Mouse (Mus musculus): ENCODE results near the gene Mars. TPM values are rescaled to one million over a fixed set of nuclear protein-coding genes. Genes with fewer than 3 reads are reported as not detected.

The Mars gene
- polyA plus RNA-seq, 1 experiment from 2014 or later = 112 TPM

DNA sequence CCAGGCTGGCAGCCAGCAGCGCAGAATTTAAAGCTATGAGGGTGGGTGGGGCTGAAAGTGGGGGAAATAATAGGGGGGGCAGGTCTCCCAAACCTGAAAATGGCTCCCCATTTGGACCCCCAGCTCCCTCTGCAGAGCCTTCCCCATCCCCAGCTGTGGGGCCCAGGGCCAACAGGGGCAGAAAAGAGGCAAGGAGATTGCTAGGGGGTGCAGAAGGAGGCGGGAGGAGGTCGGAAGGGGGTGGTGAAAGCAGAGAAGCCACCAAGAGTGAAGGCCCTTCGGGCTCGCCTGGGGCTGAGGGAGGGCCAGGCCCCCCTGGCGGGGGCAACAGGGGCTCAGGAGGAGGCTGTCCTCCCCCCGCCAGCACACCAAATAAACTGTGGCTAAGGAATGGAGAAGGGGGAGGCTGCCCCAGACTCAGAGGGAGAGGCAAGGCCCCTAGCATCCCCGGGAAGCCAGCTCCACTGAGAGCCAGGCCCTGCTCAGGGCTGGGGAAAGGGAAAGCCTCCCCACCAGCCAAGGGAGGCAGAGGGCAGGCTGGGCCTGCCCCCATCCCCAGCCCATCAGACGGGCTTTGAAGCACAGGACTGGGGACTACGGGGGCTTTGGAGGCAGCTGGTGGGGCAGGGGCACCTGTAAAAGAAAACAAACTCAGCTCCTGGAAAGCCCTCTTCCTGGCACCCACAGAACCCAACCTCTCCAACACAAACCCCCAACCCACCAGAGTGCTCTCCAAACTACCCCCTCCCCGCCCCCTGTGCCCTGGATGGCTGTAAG, 26.7 kb downstream of the Mars start:
- peaks cover 47% of the 10 kb centered on the region for H3K4me1 ChIP-seq (replicated peaks)
- H3K27me3 ChIP-seq = no peaks in the 10 kb centered on the region
- no peak overlapping the region for H3K4me3 ChIP-seq (replicated peaks)
- 79% methylated on average over 11 of the region's 11 CpGs for WGBS (ENCODE audit: insufficient replicate concordance)
- no peak overlapping the region for H3K9ac ChIP-seq
- no peak overlapping the region for H3K27ac ChIP-seq (replicated peaks)
- H3K9me3 ChIP-seq (replicated peaks) = no peaks in the 10 kb centered on the region
- H3K4me2 ChIP-seq = no peak overlapping the region
- H3K36me3 ChIP-seq (replicated peaks) = peaks cover 75% of the 10 kb centered on the region
- ATAC-seq (ENCODE audit: insufficient read depth) = no peak

DNA sequence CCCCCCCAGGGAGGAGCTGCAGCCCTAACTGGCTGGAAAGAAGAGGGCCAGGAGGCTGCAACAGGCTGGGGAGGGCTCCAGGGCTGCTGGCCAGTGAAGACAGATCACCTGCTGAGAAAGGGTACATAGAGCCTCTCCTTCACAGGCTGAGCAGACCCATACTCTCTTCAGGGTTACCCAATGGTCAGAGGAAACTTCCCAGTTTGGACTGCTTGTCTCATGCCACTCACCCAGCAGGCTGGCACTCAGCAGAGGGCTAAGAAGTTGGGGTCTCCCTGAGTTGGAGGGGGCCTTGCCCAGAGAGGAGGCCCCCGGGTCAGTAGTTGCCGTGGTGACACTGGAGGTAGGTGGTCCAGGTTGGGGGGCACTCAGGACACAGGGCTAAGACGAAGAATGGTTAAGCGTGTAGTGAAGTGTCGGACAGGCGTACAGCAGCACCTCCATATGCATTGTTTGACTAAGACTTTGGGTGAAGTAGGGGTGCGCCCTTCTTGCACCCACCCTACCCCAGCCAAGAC, 27.4 kb downstream of the Mars start:
- no peak overlapping the region for H3K9ac ChIP-seq
- H3K9me3 ChIP-seq (replicated peaks) = no peaks in the 10 kb centered on the region
- no peak overlapping the region for H3K4me2 ChIP-seq
- peaks cover 83% of the 10 kb centered on the region for H3K36me3 ChIP-seq (replicated peaks)
- H3K4me3 ChIP-seq (replicated peaks) = no peak overlapping the region
- no peak overlapping the region for H3K27ac ChIP-seq (replicated peaks)
- no peaks in the 10 kb centered on the region for H3K27me3 ChIP-seq
- H3K4me1 ChIP-seq (replicated peaks) = peaks cover 41% of the 10 kb centered on the region
- no peak for ATAC-seq (ENCODE audit: insufficient read depth)
- 93% methylated on average over 7 of the region's 7 CpGs for WGBS (ENCODE audit: insufficient replicate concordance)

DNA sequence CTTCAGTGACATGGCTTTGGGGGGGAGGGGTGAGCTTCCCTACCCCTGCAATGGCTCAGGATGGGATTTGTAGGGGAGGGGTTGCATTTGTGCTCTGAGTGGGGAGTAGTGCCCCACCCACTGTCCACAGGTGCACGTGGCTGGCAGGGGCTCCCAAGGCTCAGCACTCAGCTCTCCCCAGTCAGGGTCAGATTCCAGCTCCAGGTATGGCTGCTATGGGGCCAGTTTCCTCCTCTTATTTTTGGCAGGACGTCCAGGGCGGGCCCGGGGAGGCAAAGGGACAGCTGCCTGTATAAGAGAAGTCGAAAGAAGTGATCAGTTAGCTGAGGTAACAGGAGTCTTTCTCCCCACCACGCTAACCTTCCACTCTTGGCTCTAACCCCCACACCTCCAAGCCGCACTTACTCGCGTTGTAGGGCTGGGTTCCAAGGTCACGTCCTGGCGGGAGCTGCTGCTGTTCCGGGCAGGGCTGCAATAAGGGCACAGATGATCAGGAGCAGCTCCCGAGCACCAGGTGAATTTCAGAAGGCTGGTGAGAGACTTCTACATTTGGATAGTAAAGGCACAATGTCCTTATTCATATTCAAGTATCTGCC, 28.9 kb downstream of the Mars start:
- Histone ChIP-seq H3K4me2 (no peak overlapping the region), H3K36me3 (replicated peaks) (peaks cover 97% of the 10 kb centered on the region), H3K9me3 (replicated peaks) (no peaks in the 10 kb centered on the region), H3K9ac (no peak overlapping the region), H3K27me3 (no peaks in the 10 kb centered on the region), H3K27ac (replicated peaks) (no peak overlapping the region), H3K4me1 (replicated peaks) (peaks cover 37% of the 10 kb centered on the region), H3K4me3 (replicated peaks) (no peak overlapping the region)
- whole genome bisulfite sequencing (ENCODE audit: insufficient replicate concordance) = 81% methylated on average over 13 of the region's 13 CpGs
- ATAC-seq (ENCODE audit: insufficient read depth) = no peak

DNA sequence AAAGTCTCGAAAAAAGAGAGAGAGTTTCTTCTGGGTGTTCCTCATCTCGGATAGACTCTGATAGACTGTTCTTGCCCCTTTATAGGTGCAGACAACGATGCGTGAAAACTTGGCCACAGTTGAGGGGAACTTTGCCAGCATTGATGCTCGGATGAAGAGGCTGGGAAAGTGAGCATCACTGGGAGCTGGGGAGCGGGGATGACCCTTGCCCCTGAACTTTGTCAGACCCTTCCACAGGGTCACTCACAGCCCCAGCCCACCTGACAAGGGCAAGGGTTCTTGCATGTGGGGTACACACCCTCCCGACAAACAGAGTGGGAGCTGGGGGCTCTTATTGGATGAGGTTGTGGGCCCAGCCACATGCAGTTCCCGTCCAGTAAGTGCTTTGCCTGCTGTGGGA, 30.3 kb downstream of the Mars start:
- Histone ChIP-seq H3K36me3 (replicated peaks) (peaks cover 100% of the 10 kb centered on the region), H3K4me2 (no peak overlapping the region), H3K9me3 (replicated peaks) (no peaks in the 10 kb centered on the region), H3K4me1 (replicated peaks) (peaks cover 23% of the 10 kb centered on the region), H3K4me3 (replicated peaks) (no peak overlapping the region), H3K27ac (replicated peaks) (no peak overlapping the region), H3K27me3 (no peaks in the 10 kb centered on the region), H3K9ac (no peak overlapping the region)
- WGBS (ENCODE audit: insufficient replicate concordance) = 86% methylated on average over 8 of the region's 8 CpGs
- no peak for ATAC-seq (ENCODE audit: insufficient read depth)

DNA sequence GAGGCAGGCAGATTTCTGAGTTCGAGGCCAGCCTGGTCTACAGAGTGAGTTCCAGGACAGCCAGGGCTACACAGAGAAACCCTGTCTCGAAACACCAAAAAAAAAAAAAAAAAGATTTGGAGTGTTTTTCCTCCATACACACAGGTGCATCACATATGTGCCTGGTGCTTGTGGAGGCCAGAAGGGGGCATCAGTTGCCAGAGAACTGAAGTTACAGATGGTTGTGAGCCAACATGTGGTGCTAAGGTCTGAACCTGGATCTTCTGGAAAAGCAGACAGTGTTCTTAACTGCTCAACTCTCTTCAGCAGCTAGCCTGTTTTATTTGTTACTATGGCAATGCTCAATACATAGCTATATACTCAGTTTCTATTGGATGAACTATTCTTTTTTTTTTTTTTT, 31.9 kb downstream of the Mars start:
- H3K4me1 ChIP-seq (replicated peaks) = peaks cover 11% of the 10 kb centered on the region; the same call in 1 of the 2 replicates
- H3K36me3 ChIP-seq (replicated peaks) = peaks cover 100% of the 10 kb centered on the region
- H3K27me3 ChIP-seq = no peaks in the 10 kb centered on the region
- no peak for ATAC-seq (ENCODE audit: insufficient read depth)
- H3K27ac ChIP-seq (replicated peaks) = no peak overlapping the region
- H3K4me2 ChIP-seq = no peak overlapping the region
- no peak overlapping the region for H3K4me3 ChIP-seq (replicated peaks)
- 92% methylated on average over 2 of the region's 2 CpGs for WGBS (ENCODE audit: insufficient replicate concordance)
- H3K9ac ChIP-seq = no peak overlapping the region
- H3K9me3 ChIP-seq (replicated peaks) = no peaks in the 10 kb centered on the region

DNA sequence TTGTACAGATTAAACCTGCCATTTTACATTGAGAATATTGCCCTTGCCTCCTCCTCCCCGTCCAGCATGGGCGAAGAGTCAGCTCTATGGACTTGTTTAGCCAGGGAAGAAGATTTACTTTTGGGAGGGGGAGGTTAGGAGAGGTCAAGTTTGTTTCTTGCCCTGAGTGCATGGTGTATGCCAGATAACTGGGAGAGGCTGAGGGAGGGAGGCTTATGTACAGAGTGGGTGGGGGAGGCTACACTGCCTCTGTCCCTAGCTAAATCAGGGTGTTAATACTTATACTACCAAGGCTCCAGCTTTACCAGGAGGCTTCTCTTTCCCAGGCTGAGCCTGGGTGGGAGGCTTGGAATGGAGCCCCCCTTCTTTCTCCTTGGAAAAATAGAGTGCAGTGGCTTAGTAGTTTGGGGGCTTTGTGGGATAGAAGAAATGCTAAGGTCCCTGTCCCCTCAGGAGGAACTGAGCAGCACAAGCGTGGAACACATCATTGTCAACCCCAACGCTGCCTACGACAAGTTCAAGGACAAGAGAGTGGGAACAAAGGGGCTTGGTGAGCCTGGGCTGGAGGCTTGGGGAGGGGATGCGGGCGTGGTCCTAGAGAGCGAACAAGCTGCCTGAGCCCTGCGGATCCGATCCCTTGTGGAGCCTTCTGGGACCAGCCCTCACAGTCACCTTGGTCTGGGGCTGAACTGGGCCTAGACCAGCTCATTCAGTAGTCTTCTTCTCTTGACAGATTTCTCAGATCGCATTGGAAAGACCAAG, 37.1 kb downstream of the Mars start:
- peaks cover 90% of the 10 kb centered on the region for H3K36me3 ChIP-seq (replicated peaks)
- no peak overlapping the region for H3K4me2 ChIP-seq
- no peaks in the 10 kb centered on the region for H3K9me3 ChIP-seq (replicated peaks)
- no peak overlapping the region for H3K27ac ChIP-seq (replicated peaks)
- no peaks in the 10 kb centered on the region for H3K27me3 ChIP-seq
- no peak for ATAC-seq (ENCODE audit: insufficient read depth)
- H3K4me1 ChIP-seq (replicated peaks) = peaks cover 26% of the 10 kb centered on the region
- 82% methylated on average over 11 of the region's 11 CpGs for WGBS (ENCODE audit: insufficient replicate concordance)
- no peak overlapping the region for H3K4me3 ChIP-seq (replicated peaks)
- no peak overlapping the region for H3K9ac ChIP-seq

DNA sequence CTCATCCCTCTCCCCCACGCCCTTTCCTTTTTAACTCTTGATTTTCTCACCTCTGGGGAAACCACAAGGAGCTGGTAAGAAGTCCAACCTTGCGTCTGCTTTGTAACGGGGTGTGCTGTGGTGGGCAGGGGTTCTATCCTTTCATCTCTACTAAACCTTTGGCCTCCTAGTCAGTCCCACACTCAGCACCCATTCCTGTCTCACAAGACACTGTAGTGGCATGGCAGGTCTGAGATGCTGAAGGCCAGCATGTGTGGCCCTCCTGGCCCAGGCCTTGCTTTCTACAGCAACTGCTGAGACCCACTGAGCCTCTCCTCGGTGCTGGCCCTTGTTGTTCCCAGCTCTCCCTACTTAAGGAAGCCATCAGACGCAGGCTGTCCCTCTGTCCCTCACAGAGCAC, 39.2 kb downstream of the Mars start:
- Histone ChIP-seq H3K27me3 (no peaks in the 10 kb centered on the region), H3K27ac (replicated peaks) (no peak overlapping the region), H3K4me3 (replicated peaks) (no peak overlapping the region), H3K4me2 (no peak overlapping the region), H3K9ac (no peak overlapping the region), H3K36me3 (replicated peaks) (peaks cover 86% of the 10 kb centered on the region), H3K9me3 (replicated peaks) (no peaks in the 10 kb centered on the region), H3K4me1 (replicated peaks) (peaks cover 45% of the 10 kb centered on the region)
- ATAC-seq (ENCODE audit: insufficient read depth) = no peak
- 79% methylated on average over 5 of the region's 5 CpGs for WGBS (ENCODE audit: insufficient replicate concordance)

DNA sequence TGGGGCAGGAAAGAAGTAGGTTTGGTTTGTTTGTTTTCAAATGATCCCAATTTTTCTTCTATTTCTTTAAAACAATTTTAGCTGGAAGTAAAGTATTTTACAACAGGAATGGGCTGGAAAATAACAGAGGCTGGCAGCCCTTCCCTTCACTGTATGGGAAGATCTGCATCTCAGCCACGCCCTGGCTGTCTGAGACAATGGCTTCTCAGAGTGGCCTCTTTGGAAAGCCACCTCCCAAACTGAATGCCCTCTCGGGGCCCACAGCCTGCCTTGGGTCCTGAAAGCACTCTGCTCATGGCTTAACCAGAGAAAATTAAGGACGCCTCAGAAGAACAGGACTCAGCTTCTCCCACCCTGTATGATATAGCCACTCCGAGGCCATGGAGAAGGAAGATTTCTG, 41.7 kb downstream of the Mars start:
- Histone ChIP-seq H3K9ac (no peak overlapping the region), H3K9me3 (replicated peaks) (no peaks in the 10 kb centered on the region), H3K4me2 (no peak overlapping the region), H3K27ac (replicated peaks) (no peak overlapping the region), H3K4me1 (replicated peaks) (peaks cover 57% of the 10 kb centered on the region), H3K36me3 (replicated peaks) (peaks cover 62% of the 10 kb centered on the region), H3K27me3 (peaks cover 2% of the 10 kb centered on the region; the same call in 1 of the 2 replicates), H3K4me3 (replicated peaks) (no peak overlapping the region)
- WGBS (ENCODE audit: insufficient replicate concordance) = 52% methylated on average over 4 of the region's 4 CpGs
- ATAC-seq (ENCODE audit: insufficient read depth) = no peak

DNA sequence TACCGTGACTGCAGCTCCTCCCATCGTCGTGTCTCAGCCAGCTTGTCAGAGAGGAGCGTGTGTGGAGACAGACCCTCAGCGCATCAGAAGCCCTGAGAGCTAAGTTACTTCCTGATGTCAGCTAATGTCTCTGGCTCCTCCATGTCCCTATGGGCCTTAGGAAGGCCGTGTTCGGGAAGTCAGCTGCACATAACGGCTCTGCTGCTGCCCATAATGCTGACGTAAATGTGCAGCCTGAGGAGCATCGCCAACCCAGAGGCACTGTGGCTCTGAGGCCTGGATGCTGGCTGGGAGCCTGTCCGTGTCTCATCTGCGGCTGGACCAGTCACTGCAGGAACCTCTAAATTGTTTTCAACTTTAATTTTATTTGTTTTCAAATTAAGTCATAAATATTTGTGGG, 42.5 kb downstream of the Mars start:
- WGBS (ENCODE audit: insufficient replicate concordance) = 78% methylated on average over 12 of the region's 12 CpGs
- no peak overlapping the region for H3K4me3 ChIP-seq (replicated peaks)
- no peak for ATAC-seq (ENCODE audit: insufficient read depth)
- H3K9ac ChIP-seq = no peak overlapping the region
- H3K9me3 ChIP-seq (replicated peaks) = no peaks in the 10 kb centered on the region
- H3K4me1 ChIP-seq (replicated peaks) = peaks cover 49% of the 10 kb centered on the region
- H3K36me3 ChIP-seq (replicated peaks) = peaks cover 54% of the 10 kb centered on the region
- no peak overlapping the region for H3K4me2 ChIP-seq
- no peak overlapping the region for H3K27ac ChIP-seq (replicated peaks)
- H3K27me3 ChIP-seq = peaks cover 10% of the 10 kb centered on the region

DNA sequence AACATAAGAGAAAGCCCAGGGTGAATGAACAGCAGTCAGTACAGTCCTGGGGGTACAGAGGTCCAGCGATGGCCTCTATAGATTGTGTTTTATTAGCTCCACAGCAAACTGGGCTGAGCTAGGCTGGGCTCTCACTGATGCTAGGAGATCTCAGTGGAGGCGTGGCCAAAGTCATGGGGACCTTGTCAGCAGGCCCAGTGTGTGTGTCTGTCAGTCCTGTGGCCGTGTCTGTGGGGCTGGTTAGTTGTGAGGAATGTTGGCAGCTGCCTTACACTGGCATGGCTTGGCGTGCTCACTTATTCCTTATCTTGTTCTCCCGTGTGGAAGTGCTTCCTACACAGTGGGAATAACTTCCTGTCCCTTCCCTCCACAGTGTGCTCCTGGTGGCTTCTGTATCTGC, 43.2 kb downstream of the Mars start:
- ATAC-seq (ENCODE audit: insufficient read depth) = no peak
- H3K27ac ChIP-seq (replicated peaks) = 0 out of 2 replicates have a peak overlapping the region, but pooled peaks have one; percentile 19
- peaks cover 16% of the 10 kb centered on the region for H3K27me3 ChIP-seq
- peak overlapping the region; percentile 0; the same call in 1 of the 2 replicates for H3K4me2 ChIP-seq
- H3K9ac ChIP-seq = no peak overlapping the region
- 58% methylated on average over 5 of the region's 5 CpGs for WGBS (ENCODE audit: insufficient replicate concordance)
- H3K4me1 ChIP-seq (replicated peaks) = peaks cover 45% of the 10 kb centered on the region
- H3K9me3 ChIP-seq (replicated peaks) = no peaks in the 10 kb centered on the region
- peaks cover 53% of the 10 kb centered on the region for H3K36me3 ChIP-seq (replicated peaks)
- H3K4me3 ChIP-seq (replicated peaks) = no peak overlapping the region

DNA sequence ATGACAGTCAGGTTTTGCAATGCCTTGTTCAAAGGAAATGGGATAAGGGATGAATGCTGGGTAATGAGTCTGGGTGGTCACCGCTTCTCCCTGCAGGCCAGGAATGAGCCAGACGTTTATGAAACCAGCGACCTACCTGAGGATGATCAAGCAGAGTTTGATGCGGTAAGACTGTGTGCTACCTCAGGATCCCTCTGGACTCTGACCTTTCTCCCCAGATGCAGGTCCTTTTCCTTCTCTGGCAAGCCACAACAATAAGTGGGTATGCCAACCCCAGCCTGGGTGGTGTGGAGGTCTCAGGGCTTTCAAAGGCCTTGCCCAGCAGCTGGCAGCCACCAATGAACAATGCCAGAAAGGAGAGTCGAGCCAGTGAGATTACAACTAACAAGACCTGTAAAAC, 44.3 kb downstream of the Mars start:
- no peak for ATAC-seq (ENCODE audit: insufficient read depth)
- H3K9ac ChIP-seq = peak overlapping the region; percentile 100
- no peaks in the 10 kb centered on the region for H3K9me3 ChIP-seq (replicated peaks)
- H3K27ac ChIP-seq (replicated peaks) = peak overlapping the region; percentile 96
- peak overlapping the region; percentile 98 for H3K4me3 ChIP-seq (replicated peaks)
- peak overlapping the region; percentile 94 for H3K4me2 ChIP-seq
- WGBS (ENCODE audit: insufficient replicate concordance) = 63% methylated on average over 5 of the region's 5 CpGs
- H3K36me3 ChIP-seq (replicated peaks) = peaks cover 43% of the 10 kb centered on the region
- peaks cover 27% of the 10 kb centered on the region for H3K27me3 ChIP-seq
- peaks cover 53% of the 10 kb centered on the region for H3K4me1 ChIP-seq (replicated peaks)

All from liver, embryonic 15.5 days (tissue).